Mouse (Mus musculus) erythroblast, embryonic 14.5 days (primary cell): ENCODE data around the gene Tbx4.

Source experiments
- GATA1 ChIP-seq: IDR thresholded peaks from 2 replicates; pipeline ENCODE4 v1.6.1; 2012; ENCODE audit warnings: low read length, inconsistent platforms, mixed read lengths
- TAL1 ChIP-seq: IDR thresholded peaks from 3 replicates; pipeline ENCODE4 v1.6.1; 2012; ENCODE audit warnings: low read length, inconsistent platforms, mixed read lengths

GRCm38 (mm10) chr11:85857997-85858698 lies 28.1 kb upstream of the Tbx4 start:
- no peak for TF ChIP-seq GATA1
- TF ChIP-seq TAL1, result no peak
